Mouse (Mus musculus) hindbrain, embryonic 11.5 days (tissue): ENCODE data around the gene 1810046K07Rik. TPM values are rescaled to one million over a fixed set of nuclear protein-coding genes. Genes with fewer than 3 reads are reported as not detected.

ENCODE experiments used
- ATAC-seq: fragments of 200-750 bp; cut with Nextera tagmentation; 2 replicates; pipeline ENCODE4 v1.8.0; 2017; ENCODE audit warnings: mild to moderate bottlenecking, moderate TSS enrichment, moderate library complexity; ENCODE audit not compliant: low FRiP score
- DNase-seq: peaks from one replicate; pipeline ENCODE4 v3.0.0-alpha.2; 2015; ENCODE audit warnings: low spot score
- H3K27ac ChIP-seq: fragments of 300-500 bp; sonication (generic); 2 replicates; pipeline ENCODE4 v1.5.1; 2014; ENCODE audit warnings: mild to moderate bottlenecking, low read depth, low read length
- H3K27me3 ChIP-seq: fragments of 300-500 bp; sonication (generic); 2 replicates; pipeline ENCODE4 v1.6.1; 2014; ENCODE audit warnings: mild to moderate bottlenecking, low read length, moderate library complexity, mixed read lengths; ENCODE audit not compliant: control insufficient read depth, insufficient read depth
- H3K36me3 ChIP-seq: fragments of 300-500 bp; sonication (generic); 2 replicates; pipeline ENCODE4 v1.6.1; 2014; ENCODE audit warnings: mild to moderate bottlenecking, low read length, moderate library complexity, mixed read lengths; ENCODE audit not compliant: control insufficient read depth, insufficient read depth
- H3K4me1 ChIP-seq: fragments of 300-500 bp; sonication (generic); replicated peaks from 2 replicates; pipeline ENCODE4 v1.6.1; 2014; ENCODE audit warnings: low read length, mixed read lengths; ENCODE audit not compliant: control insufficient read depth, insufficient read depth
- H3K4me2 ChIP-seq: fragments of 300-500 bp; sonication (generic); replicated peaks from 2 replicates; pipeline ENCODE4 v1.6.1; 2014; ENCODE audit warnings: mild to moderate bottlenecking, low read depth, low read length
- H3K4me3 ChIP-seq: fragments of 300-500 bp; sonication (generic); 2 replicates; pipeline ENCODE4 v1.5.1; 2014; ENCODE audit warnings: low read depth, low read length
- H3K9ac ChIP-seq: fragments of 300-500 bp; sonication (generic); 2 replicates; pipeline ENCODE4 v1.6.1; 2014; ENCODE audit warnings: low read depth, low read length
- H3K9me3 ChIP-seq: fragments of 300-500 bp; sonication (generic); 2 replicates; pipeline ENCODE4 v1.6.1; 2016; ENCODE audit warnings: low read length; ENCODE audit not compliant: control insufficient read depth
- WGBS: fragments of 180-500 bp; shearing (Covaris S2); extraction: QIAGEN DNeasy Blood & Tissue Kit; methylation state at CpG from one replicate; pipeline ENCODE4 v1.1.7; 2014; 5-methylcytosine and 5-hydroxymethylcytosine counted together
- polyA plus RNA-seq: library from polyadenylated mRNA; unstranded; fragments of >200 nt; fragmentation: Nextera tagmentation; extraction: Ambion mirVana; gene quantifications from 2 replicates; pipeline ENCODE4 v1.2.1, GENCODE M21; 2014

The 1810046K07Rik gene
- polyA plus RNA-seq, 1 experiment from 2014 or later, result not detected

- DNase-seq, result no peak
- H3K4me1 ChIP-seq, result no peaks in the 10 kb centered on the region
- H3K9ac ChIP-seq, result no peak overlapping the region
- no peak overlapping the region for H3K4me3 ChIP-seq
- no peak overlapping the region for H3K27ac ChIP-seq
- H3K27me3 ChIP-seq, result no peaks in the 10 kb centered on the region
- WGBS, result 71% methylated on average over 4 of the region's 4 CpGs
- no peaks in the 10 kb centered on the region for H3K9me3 ChIP-seq
- no peak for ATAC-seq
- H3K4me2 ChIP-seq, result no peak overlapping the region
- H3K36me3 ChIP-seq, result no peaks in the 10 kb centered on the region
Measured at GRCm38 (mm10) chr9:51256780-51257502, 71.8 kb downstream of the 1810046K07Rik start.

Other genes starting within 250 kb of the 1810046K07Rik start
- gene 4833427G06Rik, start 226.8 kb downstream of the 1810046K07Rik start, polyA plus RNA-seq, result 0.88 and 1.5 TPM in 2 replicates
- gene Gm32742, start 163.4 kb downstream of the 1810046K07Rik start, polyA plus RNA-seq, result 0.08 TPM in 1 of 2 replicates, not detected in the other
- gene Pou2af1, start 115.2 kb downstream of the 1810046K07Rik start, polyA plus RNA-seq, result not detected in 2 replicates
- 1.6 and 1.8 TPM in 2 replicates for gene Colca2, start 50.3 kb downstream of the 1810046K07Rik start, polyA plus RNA-seq